Mouse (Mus musculus) liver, embryonic 14.5 days (tissue): ENCODE results near the gene Pigh. TPM values are rescaled to one million over a fixed set of nuclear protein-coding genes. Genes with fewer than 3 reads are reported as not detected.

Experiments
- ATAC-seq: fragments of 200-750 bp; cut with Nextera tagmentation; 2 replicates; pipeline ENCODE4 v1.8.0; 2017; ENCODE audit warnings: moderate number of reproducible peaks, mild to moderate bottlenecking, moderate library complexity; ENCODE audit not compliant: insufficient read depth
- DNase-seq, 3 experiments: peaks; one replicate each; pipeline ENCODE4 v3.0.0-alpha.2; 2012 to 2013; ENCODE audit warnings: low read depth in 3 of 3, low spot score in 3 of 3
- H3K27ac ChIP-seq: fragments of 300-500 bp; sonication (generic); 2 replicates; pipeline ENCODE4 v1.5.1; 2014; ENCODE audit warnings: moderate library complexity, mild to moderate bottlenecking, control low read depth, inconsistent platforms
- H3K27me3 ChIP-seq: fragments of 300-500 bp; sonication (generic); 2 replicates; pipeline ENCODE4 v1.6.1; 2014; ENCODE audit warnings: mild to moderate bottlenecking, low read length, moderate library complexity; ENCODE audit not compliant: control insufficient read depth, insufficient read depth
- H3K36me3 ChIP-seq: fragments of 300-500 bp; sonication (generic); replicated peaks from 2 replicates; pipeline ENCODE4 v1.6.1; 2014; ENCODE audit warnings: low read depth; ENCODE audit not compliant: control insufficient read depth, insufficient read depth
- H3K4me1 ChIP-seq, 2 experiments: fragments of 200-500 bp in 1 of 2; fragments of 300-500 bp in 1 of 2; sonication (generic) in 1 of 2; replicated peaks; 2 replicates each; pipeline ENCODE4 v1.6.1; 2012 to 2014; ENCODE audit warnings: antibody characterized with exemption in 1 of 2, inconsistent platforms in 1 of 2, low read length in 1 of 2; ENCODE audit not compliant: control insufficient read depth in 2 of 2, insufficient read depth in 2 of 2
- H3K4me2 ChIP-seq: fragments of 300-500 bp; sonication (generic); 2 replicates; pipeline ENCODE4 v1.6.1; 2014; ENCODE audit warnings: low read depth, mild to moderate bottlenecking, control low read depth, moderate library complexity
- H3K4me3 ChIP-seq, 2 experiments: fragments of 200-500 bp in 1 of 2; fragments of 300-500 bp in 1 of 2; sonication (generic) in 1 of 2; 2 replicates each; pipeline ENCODE4 v1.5.1; 2012 to 2014; ENCODE audit warnings: low read depth in 2 of 2, low read length in 2 of 2, mild to moderate bottlenecking in 2 of 2, control low read depth in 1 of 2, inconsistent platforms in 1 of 2, moderate library complexity in 1 of 2; ENCODE audit not compliant: insufficient read depth in 1 of 2
- H3K9ac ChIP-seq: fragments of 300-500 bp; sonication (generic); replicated peaks from 2 replicates; pipeline ENCODE4 v1.6.1; 2014; ENCODE audit warnings: mild to moderate bottlenecking, control low read depth, moderate library complexity
- H3K9me3 ChIP-seq: fragments of 300-500 bp; sonication (generic); 2 replicates; pipeline ENCODE4 v1.6.1; 2016; ENCODE audit warnings: low read length, mixed read lengths; ENCODE audit not compliant: control insufficient read depth
- CTCF ChIP-seq: IDR thresholded peaks from 2 replicates; pipeline ENCODE4 v1.5.1; 2016; ENCODE audit warnings: antibody characterized with exemption, low read depth, control low read depth
- EP300 ChIP-seq: IDR thresholded peaks from 2 replicates; pipeline ENCODE4 v1.6.1; 2016; ENCODE audit warnings: antibody characterized with exemption, low read depth
- WGBS: fragments of 180-500 bp; shearing (Covaris S2); extraction: QIAGEN DNeasy Blood & Tissue Kit; methylation state at CpG from one replicate; pipeline ENCODE4 v1.1.7; 2014; ENCODE audit not compliant: insufficient replicate concordance; 5-methylcytosine and 5-hydroxymethylcytosine counted together
- polyA plus RNA-seq, 2 experiments: library from polyadenylated mRNA; depleted of rRNA in 1 of 2; stranded (reverse) in 1 of 2; unstranded in 1 of 2; fragments of >200 nt; fragmentation: Nextera tagmentation in 1 of 2; extraction: Ambion mirVana in 1 of 2; gene quantifications; 2 replicates each; pipeline versions ENCODE4 v1.2.1 to v1.2.3; 2012 to 2014

Pigh gene
- polyA plus RNA-seq, 2 experiments = 3.1 to 5.5 TPM

- Histone ChIP-seq H3K36me3 (no peaks in the 10 kb centered on the region), H3K4me3 (no peak overlapping the region), H3K9ac (no peak overlapping the region), H3K27me3 (no peaks in the 10 kb centered on the region), H3K27ac (no peak overlapping the region), H3K9me3 (no peaks in the 10 kb centered on the region), H3K4me1 (no peaks in the 10 kb centered on the region), H3K4me2 (no peak overlapping the region)
- ATAC-seq = no peak
- TF ChIP-seq CTCF (no peak), EP300 (no peak)
- 72% methylated on average over 6 of the region's 6 CpGs for WGBS
- no peak for DNase-seq
Observed at GRCm38 (mm10) chr12:79069187-79069608, 20.3 kb downstream of the Pigh start.

GRCm38 (mm10) chr12:79068306-79068705 lies 21.1 kb downstream of the Pigh start:
- 73% methylated on average over 11 of the region's 11 CpGs for WGBS
- TF ChIP-seq CTCF = no peak
- no peak for TF ChIP-seq EP300

GRCm38 (mm10) chr12:79067526-79067925 lies 21.9 kb downstream of the Pigh start:
- no peak overlapping the region for H3K4me2 ChIP-seq
- H3K9me3 ChIP-seq = no peaks in the 10 kb centered on the region
- no peaks in the 10 kb centered on the region for H3K27me3 ChIP-seq
- H3K4me1 ChIP-seq = no peaks in the 10 kb centered on the region
- no peaks in the 10 kb centered on the region for H3K36me3 ChIP-seq
- DNase-seq = no peak
- H3K4me3 ChIP-seq = no peak overlapping the region
- no peak overlapping the region for H3K27ac ChIP-seq
- TF ChIP-seq EP300 = no peak
- TF ChIP-seq CTCF = no peak
- ATAC-seq = no peak
- 74% methylated on average over 5 of the region's 5 CpGs for WGBS
- no peak overlapping the region for H3K9ac ChIP-seq

More at GRCm38 (mm10) chr12:79068306-79068705, 21.1 kb downstream of the Pigh start:
- no peak overlapping the region for H3K27ac ChIP-seq
- H3K4me2 ChIP-seq = no peak overlapping the region
- no peak overlapping the region for H3K9ac ChIP-seq
- no peaks in the 10 kb centered on the region for H3K27me3 ChIP-seq
- ATAC-seq (no peak), DNase-seq (no peak)
- H3K36me3 ChIP-seq = no peaks in the 10 kb centered on the region
- no peaks in the 10 kb centered on the region for H3K4me1 ChIP-seq
- no peaks in the 10 kb centered on the region for H3K9me3 ChIP-seq
- H3K4me3 ChIP-seq = no peak overlapping the region

GRCm38 (mm10) chr12:79066431-79066830 lies 23.0 kb downstream of the Pigh start:
- Histone ChIP-seq H3K4me3 (no peak overlapping the region), H3K4me2 (no peak overlapping the region), H3K27me3 (no peaks in the 10 kb centered on the region), H3K9me3 (no peaks in the 10 kb centered on the region), H3K27ac (no peak overlapping the region), H3K36me3 (no peaks in the 10 kb centered on the region), H3K4me1 (no peaks in the 10 kb centered on the region), H3K9ac (no peak overlapping the region)
- DNase-seq = no peak
- no peak for TF ChIP-seq EP300
- TF ChIP-seq CTCF = no peak
- WGBS = 65% methylated on average over 9 of the region's 9 CpGs
- no peak for ATAC-seq

GRCm38 (mm10) chr12:79064451-79064850 lies 25.0 kb downstream of the Pigh start:
- no peak overlapping the region for H3K4me2 ChIP-seq
- TF ChIP-seq CTCF (no peak), EP300 (no peak)

More at GRCm38 (mm10) chr12:79064451-79064850, 25.0 kb downstream of the Pigh start:
- 80% methylated on average over 13 of the region's 13 CpGs for WGBS
- no peak overlapping the region for H3K27ac ChIP-seq
- H3K36me3 ChIP-seq = no peaks in the 10 kb centered on the region
- no peak overlapping the region for H3K9ac ChIP-seq
- no peaks in the 10 kb centered on the region for H3K4me1 ChIP-seq
- no peak overlapping the region for H3K4me3 ChIP-seq
- DNase-seq = no peak
- no peaks in the 10 kb centered on the region for H3K27me3 ChIP-seq
- no peak for ATAC-seq
- H3K9me3 ChIP-seq = no peaks in the 10 kb centered on the region
